Mouse (Mus musculus): ENCODE results near the gene Rhox4g. TPM values are rescaled to one million over a fixed set of nuclear protein-coding genes. Genes with fewer than 3 reads are reported as not detected.
"Not testable (repeated sequence)": the region's sequence is repeated elsewhere in the genome, so short reads cannot be mapped to it uniquely, and the experiment has no call there.

Gene Rhox4g
- not detected for total RNA-seq (2021)
- long read RNA-seq: 0 reads

DNA sequence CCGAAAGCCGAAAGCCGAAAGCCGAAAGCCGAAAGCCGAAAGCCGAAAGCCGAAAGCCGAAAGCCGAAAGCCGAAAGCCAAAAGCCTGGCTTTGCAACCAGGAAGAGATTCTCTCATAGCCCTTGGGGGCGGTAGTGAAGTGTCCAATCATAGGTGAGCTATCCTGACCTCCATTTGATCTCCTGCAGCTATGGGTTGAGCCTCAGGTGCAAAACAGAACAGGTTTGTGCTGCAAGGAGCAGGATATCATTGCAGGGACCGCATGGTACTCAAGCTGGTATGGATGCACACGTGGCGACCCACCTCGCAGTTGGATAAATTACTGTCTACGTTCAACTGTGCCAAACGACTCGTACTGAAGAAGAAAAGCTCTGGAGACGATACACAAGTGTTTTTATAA lies at the start of gene Rhox4g:
TSS of gene Rhox4g (minus strand) at position 101 of the 400 bp plus-strand sequence.
- DNase-seq (ENCODE audit: low spot score in 2 of 2): not testable (repeated sequence)

- no peak for DNase-seq (ENCODE audit: low spot score in 2 of 2)
These were observed 41.1 kb upstream of the Rhox4g start for GRCm38 (mm10) chrX:37692261-37692660.

GRCm38 (mm10) chrX:37683031-37683715 lies 32.0 kb upstream of the Rhox4g start:
- no peak for DNase-seq (ENCODE audit: low spot score in 2 of 2)

GRCm38 (mm10) chrX:37673177-37673576 lies 22.1 kb upstream of the Rhox4g start, which contains the start of gene Rhox2h:
TSS of gene Rhox2h (minus strand) at chrX:37673277.
- not testable (repeated sequence) for DNase-seq (ENCODE audit: low spot score in 2 of 2)

- not testable (repeated sequence) for DNase-seq (ENCODE audit: low spot score in 2 of 2)
These were observed 17.5 kb upstream of the Rhox4g start, which contains the start of gene Rhox3h for GRCm38 (mm10) chrX:37668664-37669063. TSS of gene Rhox3h (minus strand) at chrX:37668764.

- not testable (repeated sequence) for DNase-seq (ENCODE audit: low spot score in 2 of 2)
These were observed 7.8 kb downstream of the Rhox4g start, which contains the start of gene Rhox2g for GRCm38 (mm10) chrX:37643370-37643769. TSS of gene Rhox2g (minus strand) at chrX:37643470.

GRCm38 (mm10) chrX:37628512-37628911 lies 22.6 kb downstream of the Rhox4g start, which contains the start of gene Rhox3g:
TSS of gene Rhox3g (minus strand) at chrX:37628612.
- not testable (repeated sequence) for DNase-seq (ENCODE audit: low spot score in 2 of 2)

DNA sequence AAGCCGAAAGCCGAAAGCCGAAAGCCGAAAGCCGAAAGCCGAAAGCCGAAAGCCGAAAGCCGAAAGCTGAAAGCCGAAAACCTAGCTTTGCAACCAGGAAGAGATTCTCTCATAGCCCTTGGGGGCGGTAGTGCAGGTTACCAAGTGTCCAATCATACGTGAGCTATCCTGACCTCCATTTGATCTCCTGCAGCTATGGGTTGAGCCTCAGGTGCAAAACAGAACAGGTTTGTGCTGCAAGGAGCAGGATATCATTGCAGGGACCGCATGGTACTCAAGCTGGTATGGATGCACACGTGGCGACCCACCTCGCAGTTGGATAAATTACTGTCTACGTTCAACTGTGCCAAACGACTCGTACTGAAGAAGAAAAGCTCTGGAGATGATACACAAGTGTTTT lies 43.5 kb downstream of the Rhox4g start, which contains the start of gene Rhox4f:
TSS of gene Rhox4f (minus strand) at position 101 of the 400 bp plus-strand sequence.
- DNase-seq (ENCODE audit: low spot score in 2 of 2): not testable (repeated sequence)

Other genes with a start within 250 kb of the Rhox4g start
- gene Rhox2b, start 239.3 kb downstream of the Rhox4g start, total RNA-seq (2021): not detected
- not detected for gene Rhox4b, start 218.8 kb downstream of the Rhox4g start, total RNA-seq (2021)
- not detected for gene Rhox2c, start 197.6 kb downstream of the Rhox4g start, total RNA-seq (2021)
- gene Rhox3c, start 192.7 kb downstream of the Rhox4g start, total RNA-seq (2021): not detected
- not detected for gene Rhox4c, start 171.0 kb downstream of the Rhox4g start, total RNA-seq (2021)
- not detected for gene Rhox2d, start 157.9 kb downstream of the Rhox4g start, total RNA-seq (2021)
- not detected for gene Rhox4d, start 137.0 kb downstream of the Rhox4g start, total RNA-seq (2021)
- not detected for gene Rhox2e, start 120.9 kb downstream of the Rhox4g start, total RNA-seq (2021)
- gene Rhox3e, start 109.3 kb downstream of the Rhox4g start, total RNA-seq (2021): not detected
- gene Rhox4e, start 93.9 kb downstream of the Rhox4g start, total RNA-seq (2021): not detected
- gene Rhox2f, start 79.9 kb downstream of the Rhox4g start, total RNA-seq (2021): not detected
- not detected for gene Rhox3f, start 70.3 kb downstream of the Rhox4g start, total RNA-seq (2021)
- gene Rhox4f, start 43.6 kb downstream of the Rhox4g start, total RNA-seq (2021): not detected
- gene Rhox3g, start 22.7 kb downstream of the Rhox4g start, total RNA-seq (2021): not detected
- gene Rhox2g, start 7.9 kb downstream of the Rhox4g start, total RNA-seq (2021): not detected
- not detected for gene Rhox3h, start 17.4 kb upstream of the Rhox4g start, total RNA-seq (2021)
- not detected for gene Rhox2h, start 21.9 kb upstream of the Rhox4g start, total RNA-seq (2021)
- gene Rhox5, start 153.5 kb upstream of the Rhox4g start, total RNA-seq (2021): not detected
- not detected for gene Rhox6, start 175.6 kb upstream of the Rhox4g start, total RNA-seq (2021)
- gene Rhox7a, start 180.4 kb upstream of the Rhox4g start, total RNA-seq (2021): not detected
- gene Rhox8, start 227.6 kb upstream of the Rhox4g start, total RNA-seq (2021): not detected
- not detected for gene Rhox7b, start 245.9 kb upstream of the Rhox4g start, total RNA-seq (2021)

Data from layer of hippocampus, adult 18-20 months (tissue).